Mouse (Mus musculus) 3T3-L1 (cell line): ENCODE data around the gene Mfsd2b.
A peak's percentile ranks its signal among the peaks of the same experiment; 100 is the strongest.

Experiments used
- DNase-seq: peaks from one replicate; pipeline ENCODE4 v3.0.0-alpha.2; 2015; ENCODE audit warnings: low read depth, low spot score

Mfsd2b gene

GRCm38 (mm10) chr12:4813636-4814035, 60.5 kb downstream of the Mfsd2b start:
- DNase-seq, result peak; percentile 10
